Mouse (Mus musculus): ENCODE measurements around the gene Dusp15. TPM values are rescaled to one million over a fixed set of nuclear protein-coding genes. Genes with fewer than 3 reads are reported as not detected.

Dusp15 gene
- total RNA-seq, 1 experiment from 2014 or later = not detected

- ATAC-seq (replicated peaks; ENCODE audit: low read depth, poor library complexity, severe bottlenecking) = no peak
These were observed 44.2 kb downstream of the Dusp15 start for GRCm38 (mm10) chr2:152907114-152907943.

GRCm38 (mm10) chr2:152906274-152907037 lies 45.0 kb downstream of the Dusp15 start:
- ATAC-seq (replicated peaks; ENCODE audit: low read depth, poor library complexity, severe bottlenecking) = no peak

- no peak for ATAC-seq (replicated peaks; ENCODE audit: low read depth, poor library complexity, severe bottlenecking)
These were observed 46.3 kb downstream of the Dusp15 start for GRCm38 (mm10) chr2:152905036-152905829.

- peak; percentile 82 for ATAC-seq (replicated peaks; ENCODE audit: low read depth, poor library complexity, severe bottlenecking)
These were observed 47.3 kb downstream of the Dusp15 start for GRCm38 (mm10) chr2:152904127-152904643.

GRCm38 (mm10) chr2:152903586-152903985 lies 47.9 kb downstream of the Dusp15 start:
- no peak for ATAC-seq (replicated peaks; ENCODE audit: low read depth, poor library complexity, severe bottlenecking)

- ATAC-seq (replicated peaks; ENCODE audit: low read depth, poor library complexity, severe bottlenecking) = no peak
These were observed 48.8 kb downstream of the Dusp15 start for GRCm38 (mm10) chr2:152902658-152903057.

GRCm38 (mm10) chr2:152901296-152901695 lies 50.2 kb downstream of the Dusp15 start:
- ATAC-seq (replicated peaks; ENCODE audit: low read depth, poor library complexity, severe bottlenecking) = no peak

- ATAC-seq (replicated peaks; ENCODE audit: low read depth, poor library complexity, severe bottlenecking) = no peak
These were observed 52.5 kb downstream of the Dusp15 start for GRCm38 (mm10) chr2:152899011-152899410.

GRCm38 (mm10) chr2:152896926-152897325 lies 54.6 kb downstream of the Dusp15 start:
- ATAC-seq (replicated peaks; ENCODE audit: low read depth, poor library complexity, severe bottlenecking) = no peak

GRCm38 (mm10) chr2:152895834-152896233 lies 55.7 kb downstream of the Dusp15 start:
- ATAC-seq (replicated peaks; ENCODE audit: low read depth, poor library complexity, severe bottlenecking) = no peak

Other genes starting within 250 kb of the Dusp15 start
- 2.8 and 5.8 TPM in 2 replicates for gene Id1, start 215.4 kb downstream of the Dusp15 start, total RNA-seq (2017)
- 2.7 and 3.7 TPM in 2 replicates for gene Cox4i2, start 197.5 kb downstream of the Dusp15 start, total RNA-seq (2017)
- gene Bcl2l1, start 120.0 kb downstream of the Dusp15 start, total RNA-seq (2017) = 8.4 and 11.8 TPM in 2 replicates
- gene Tpx2, start 103.7 kb downstream of the Dusp15 start, total RNA-seq (2017) = 98.6 and 104 TPM in 2 replicates
- gene Mylk2, start 40.3 kb downstream of the Dusp15 start, total RNA-seq (2017) = not detected in 2 replicates
- not detected in 2 replicates for gene Foxs1, start 18.5 kb downstream of the Dusp15 start, total RNA-seq (2017)
- gene Ttll9, start 10.8 kb upstream of the Dusp15 start, total RNA-seq (2017) = 0.50 and 1.6 TPM in 2 replicates
- gene Pdrg1, start 63.7 kb upstream of the Dusp15 start, total RNA-seq (2017) = 109 and 138 TPM in 2 replicates
- not detected in 2 replicates for gene Xkr7, start 80.2 kb upstream of the Dusp15 start, total RNA-seq (2017)
- gene Ccm2l, start 114.3 kb upstream of the Dusp15 start, total RNA-seq (2017) = 0.73 TPM in 1 of 2 replicates, not detected in the other
- gene Hck, start 156.8 kb upstream of the Dusp15 start, total RNA-seq (2017) = 2.2 and 5.9 TPM in 2 replicates
- gene Tm9sf4, start 209.6 kb upstream of the Dusp15 start, total RNA-seq (2017) = 80.5 and 106 TPM in 2 replicates

Measured in common myeloid progenitor, adult 5-6 weeks (primary cell).